Mouse (Mus musculus): ENCODE measurements around the gene Pcnx2.

The Pcnx2 gene

DNA sequence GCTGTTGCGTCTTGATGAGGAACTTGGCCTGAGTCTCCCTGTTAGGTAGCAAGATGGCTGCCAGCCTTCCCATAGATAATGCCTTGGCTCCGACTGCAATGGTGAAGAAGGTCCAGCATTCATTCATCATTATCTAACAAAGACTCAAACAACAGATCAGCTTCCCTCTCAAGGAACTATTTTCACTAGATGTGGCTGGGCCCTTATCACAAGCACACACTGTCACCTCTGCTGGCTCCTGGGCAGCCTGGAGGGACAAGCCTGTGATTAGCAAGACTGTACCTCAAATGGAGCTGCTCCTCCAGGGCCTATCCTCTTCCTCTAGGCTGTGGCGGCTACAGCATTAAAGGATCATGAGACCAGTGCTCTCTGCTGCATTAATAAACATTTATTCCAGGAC lies 28.4 kb downstream of the Pcnx2 start:
- TF ChIP-seq GATA4 (IDR thresholded peaks at IDR 0.05; ENCODE audit: insufficient replicate concordance, low read length): no peak

GRCm38 (mm10) chr8:125868552-125868951 lies 29.6 kb downstream of the Pcnx2 start:
- no peak for TF ChIP-seq GATA4 (IDR thresholded peaks at IDR 0.05; ENCODE audit: insufficient replicate concordance, low read length)

DNA sequence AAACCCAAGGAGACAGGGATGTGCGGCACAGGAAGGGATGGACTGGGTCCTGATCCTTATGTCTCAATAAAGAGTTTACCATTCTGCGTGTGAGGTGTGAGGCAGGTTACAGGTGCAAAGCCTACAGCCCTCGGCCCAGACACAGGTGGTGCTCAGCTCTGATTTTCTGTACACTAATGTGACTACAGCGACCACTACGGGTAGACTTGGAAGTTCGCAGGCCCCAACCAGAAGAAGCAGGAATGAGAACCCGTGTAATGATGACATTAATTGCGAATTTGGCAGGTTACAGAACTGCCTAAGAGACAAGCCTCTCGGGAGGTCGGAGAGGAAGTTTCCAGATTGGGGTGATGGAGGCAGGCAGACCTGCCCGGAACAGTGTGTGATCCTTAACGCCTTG lies 32.0 kb downstream of the Pcnx2 start:
- TF ChIP-seq GATA4 (IDR thresholded peaks at IDR 0.05; ENCODE audit: insufficient replicate concordance, low read length): no peak

- no peak for TF ChIP-seq GATA4 (IDR thresholded peaks at IDR 0.05; ENCODE audit: insufficient replicate concordance, low read length)
Measured at GRCm38 (mm10) chr8:125857251-125857650, 40.9 kb downstream of the Pcnx2 start.

- no peak for TF ChIP-seq GATA4 (IDR thresholded peaks at IDR 0.05; ENCODE audit: insufficient replicate concordance, low read length)
Measured at GRCm38 (mm10) chr8:125856160-125856559, 42.0 kb downstream of the Pcnx2 start.

- TF ChIP-seq GATA4 (IDR thresholded peaks at IDR 0.05; ENCODE audit: insufficient replicate concordance, low read length): no peak
Measured at GRCm38 (mm10) chr8:125854379-125854778, 43.7 kb downstream of the Pcnx2 start.

DNA sequence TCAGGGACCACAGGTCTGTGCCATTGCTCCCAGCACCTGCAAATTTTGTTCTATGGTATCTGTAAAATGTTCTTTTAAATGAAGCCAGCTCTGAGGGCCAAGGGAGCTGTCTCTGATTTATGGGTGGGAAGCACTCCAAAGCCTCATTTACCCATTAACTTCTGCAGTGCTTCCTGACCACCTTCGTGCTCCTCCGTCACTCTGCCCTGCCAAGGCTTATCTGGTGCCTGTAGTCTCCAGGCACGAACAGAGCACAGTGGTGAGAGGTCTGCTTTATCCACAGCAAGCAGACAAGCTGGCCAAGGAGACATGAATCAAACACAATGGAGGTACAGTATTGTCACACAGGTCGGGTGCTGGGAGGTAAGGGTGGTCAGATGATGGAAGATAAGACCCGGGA lies 44.8 kb downstream of the Pcnx2 start:
- TF ChIP-seq GATA4 (IDR thresholded peaks at IDR 0.05; ENCODE audit: insufficient replicate concordance, low read length): no peak

GRCm38 (mm10) chr8:125849181-125849580 lies 48.9 kb downstream of the Pcnx2 start:
- no peak for TF ChIP-seq GATA4 (IDR thresholded peaks at IDR 0.05; ENCODE audit: insufficient replicate concordance, low read length)

- TF ChIP-seq GATA4 (IDR thresholded peaks at IDR 0.05; ENCODE audit: insufficient replicate concordance, low read length): no peak
Measured at GRCm38 (mm10) chr8:125847842-125848241, 50.3 kb downstream of the Pcnx2 start.

GRCm38 (mm10) chr8:125845281-125845680 lies 52.8 kb downstream of the Pcnx2 start:
- no peak for TF ChIP-seq GATA4 (IDR thresholded peaks at IDR 0.05; ENCODE audit: insufficient replicate concordance, low read length)

GRCm38 (mm10) chr8:125843122-125843836 lies 54.8 kb downstream of the Pcnx2 start:
- TF ChIP-seq GATA4 (IDR thresholded peaks at IDR 0.05; ENCODE audit: insufficient replicate concordance, low read length): no peak

GRCm38 (mm10) chr8:125842158-125842557 lies 56.0 kb downstream of the Pcnx2 start:
- no peak; the same call in 1 of the 2 replicates for TF ChIP-seq GATA4 (IDR thresholded peaks at IDR 0.05; ENCODE audit: insufficient replicate concordance, low read length)

DNA sequence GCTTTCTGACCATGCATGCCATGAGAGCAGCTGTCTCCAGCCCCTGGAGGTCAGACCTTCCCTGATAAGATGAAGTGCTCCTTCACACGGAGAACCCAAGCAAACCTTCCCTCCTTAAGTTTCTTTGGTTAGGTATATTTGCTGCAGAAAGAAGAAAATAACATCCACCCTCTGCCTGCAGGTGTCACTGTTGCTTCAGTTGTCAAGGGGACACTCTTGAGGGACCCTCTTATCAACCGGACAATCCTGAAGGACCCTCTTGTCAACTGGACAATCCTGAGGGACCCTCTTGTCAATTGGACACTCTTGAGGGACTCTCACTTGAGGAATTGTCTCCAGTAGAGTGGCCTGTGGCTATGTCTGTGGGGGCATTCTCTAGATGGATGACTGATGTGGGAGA lies 73.4 kb downstream of the Pcnx2 start:
- no peak for TF ChIP-seq GATA4 (IDR thresholded peaks at IDR 0.05; ENCODE audit: insufficient replicate concordance, low read length)

- TF ChIP-seq GATA4 (IDR thresholded peaks at IDR 0.05; ENCODE audit: insufficient replicate concordance, low read length): no peak
Measured at GRCm38 (mm10) chr8:125823719-125824118, 74.4 kb downstream of the Pcnx2 start.

DNA sequence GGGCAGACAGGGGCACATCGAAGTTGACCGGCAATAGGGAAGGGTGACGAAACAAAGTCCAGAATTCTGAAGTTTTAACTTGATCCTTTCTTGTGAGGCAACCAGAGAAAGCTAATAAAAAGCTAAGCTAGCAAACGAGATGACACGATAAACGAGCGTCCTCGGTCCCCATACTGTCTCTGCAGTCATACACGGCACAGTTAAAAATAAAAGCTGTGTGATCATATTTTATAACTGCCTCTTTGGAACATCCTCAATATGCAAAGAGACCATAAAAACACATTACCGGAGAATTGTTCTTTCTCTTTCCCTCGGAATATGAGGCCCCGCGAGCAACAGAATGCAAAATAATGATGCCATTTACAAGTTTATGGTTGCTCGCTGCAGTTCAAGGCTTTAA lies 76.1 kb downstream of the Pcnx2 start:
- no peak for TF ChIP-seq GATA4 (IDR thresholded peaks at IDR 0.05; ENCODE audit: insufficient replicate concordance, low read length)

- no peak for TF ChIP-seq GATA4 (IDR thresholded peaks at IDR 0.05; ENCODE audit: insufficient replicate concordance, low read length)
Measured at GRCm38 (mm10) chr8:125819797-125820196, 78.3 kb downstream of the Pcnx2 start.

- no peak for TF ChIP-seq GATA4 (IDR thresholded peaks at IDR 0.05; ENCODE audit: insufficient replicate concordance, low read length)
Measured at GRCm38 (mm10) chr8:125818796-125819195, 79.3 kb downstream of the Pcnx2 start.

Measured in liver, adult (tissue).